Mouse (Mus musculus) sigmoid colon, adult 10 weeks (tissue): ENCODE results near the gene Olfr483. TPM values are rescaled to one million over a fixed set of nuclear protein-coding genes. Genes with fewer than 3 reads are reported as not detected.

ENCODE experiments used
- polyA plus RNA-seq: library from polyadenylated mRNA; stranded (reverse); fragments of 350-450 nt; fragmentation: Illumina TruSeq; extraction: RNeasy Lipid Tissue Mini Kit (QIAGEN cat#74804); gene quantifications from one replicate; pipeline ENCODE4 v1.2.3, GENCODE M21; 2014; ENCODE audit warnings: low read depth, low replicate concordance

The Olfr483 gene
- polyA plus RNA-seq, result not detected

DNA sequence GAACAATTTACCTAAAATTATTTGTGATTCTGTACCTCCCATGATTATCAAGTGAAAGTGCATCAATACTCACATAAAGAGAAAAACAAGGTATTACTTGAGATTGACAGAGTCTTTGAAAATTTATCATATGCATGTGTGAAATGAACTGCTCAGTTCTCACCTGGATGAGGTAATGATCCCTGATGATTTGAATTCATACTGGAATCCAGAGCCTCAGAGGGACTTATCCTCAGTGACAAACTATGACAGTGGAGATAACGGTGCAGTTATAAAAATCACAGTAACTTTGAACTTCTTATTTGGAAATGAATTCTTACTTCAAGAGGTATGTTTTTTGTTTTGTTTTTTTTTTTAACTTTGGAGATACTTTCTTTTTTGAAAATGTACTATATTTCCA, at the start of gene Olfr483:
Gene Olfr483, plus strand, starts transcription at position 301 of the 400 bp plus-strand sequence.

GRCm38 (mm10) chr7:108067246-108067645, 33.4 kb upstream of the Olfr483 start, which contains the start of gene Olfr480:
Gene Olfr480, minus strand, starts transcription at chr7:108067346.

GRCm38 (mm10) chr7:108079555-108079954, 21.1 kb upstream of the Olfr483 start, which contains the start of gene Olfr481:
Gene Olfr481, plus strand, starts transcription at chr7:108079855.

DNA sequence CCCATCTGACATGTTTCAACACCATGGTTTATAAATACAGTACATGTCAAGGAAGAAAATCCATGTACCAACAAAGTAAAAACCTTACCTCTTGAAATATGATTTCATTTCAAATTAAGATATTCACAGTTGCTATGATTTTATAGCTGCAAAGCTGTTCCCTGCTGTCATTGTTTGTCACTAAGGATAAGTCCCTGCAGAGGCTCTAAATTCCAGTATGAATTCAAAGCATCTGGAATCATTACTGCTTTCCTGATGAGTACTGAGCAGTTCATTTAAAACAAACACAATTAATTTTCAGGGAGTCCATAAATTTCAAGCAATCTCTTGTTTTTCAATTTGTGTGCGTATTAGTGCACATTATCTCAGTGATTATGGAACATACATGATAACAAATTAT, 3.2 kb upstream of the Olfr483 start, which contains the start of gene Olfr482:
Gene Olfr482, minus strand, starts transcription at position 101 of the 400 bp plus-strand sequence.

GRCm38 (mm10) chr7:108127349-108127748, 26.7 kb downstream of the Olfr483 start, which contains the start of gene Olfr484:
Gene Olfr484, minus strand, starts transcription at chr7:108127449.

Other genes starting within 250 kb of the Olfr483 start
- not detected for gene Olfr472, start 202.9 kb upstream of the Olfr483 start, polyA plus RNA-seq
- gene Olfr473, start 170.4 kb upstream of the Olfr483 start, polyA plus RNA-seq, result not detected
- gene Olfr474, start 146.2 kb upstream of the Olfr483 start, polyA plus RNA-seq, result not detected
- not detected for gene Olfr476, start 136.0 kb upstream of the Olfr483 start, polyA plus RNA-seq
- not detected for gene Olfr477, start 114.2 kb upstream of the Olfr483 start, polyA plus RNA-seq
- gene Olfr478, start 66.9 kb upstream of the Olfr483 start, polyA plus RNA-seq, result not detected
- gene Olfr479, start 50.2 kb upstream of the Olfr483 start, polyA plus RNA-seq, result not detected
- not detected for gene Olfr480, start 33.5 kb upstream of the Olfr483 start, polyA plus RNA-seq
- gene Olfr481, start 21.0 kb upstream of the Olfr483 start, polyA plus RNA-seq, result not detected
- not detected for gene Olfr482, start 3.3 kb upstream of the Olfr483 start, polyA plus RNA-seq
- not detected for gene Olfr484, start 26.6 kb downstream of the Olfr483 start, polyA plus RNA-seq
- not detected for gene Olfr485, start 59.0 kb downstream of the Olfr483 start, polyA plus RNA-seq
- not detected for gene Olfr486, start 71.9 kb downstream of the Olfr483 start, polyA plus RNA-seq
- gene Olfr487, start 113.8 kb downstream of the Olfr483 start, polyA plus RNA-seq, result not detected
- not detected for gene Olfr488, start 157.5 kb downstream of the Olfr483 start, polyA plus RNA-seq
- not detected for gene Olfr490, start 188.1 kb downstream of the Olfr483 start, polyA plus RNA-seq
- gene Olfr491, start 212.6 kb downstream of the Olfr483 start, polyA plus RNA-seq, result not detected
- gene Olfr492, start 222.8 kb downstream of the Olfr483 start, polyA plus RNA-seq, result not detected
- gene Olfr493, start 246.1 kb downstream of the Olfr483 start, polyA plus RNA-seq, result not detected